Mouse (Mus musculus) kidney, postnatal 0 days (tissue): ENCODE data around the gene Atr. TPM values are rescaled to one million over a fixed set of nuclear protein-coding genes. Genes with fewer than 3 reads are reported as not detected.

Experiments
- ATAC-seq: fragments of 200-750 bp; cut with Nextera tagmentation; replicated peaks from 2 replicates; pipeline ENCODE4 v1.8.0; 2017; ENCODE audit warnings: low read depth, moderate number of reproducible peaks, moderate TSS enrichment, moderate library complexity; ENCODE audit not compliant: low FRiP score
- DNase-seq: peaks from one replicate; pipeline ENCODE4 v3.0.0-alpha.2; 2016; ENCODE audit warnings: low spot score
- H3K27ac ChIP-seq: fragments of 300-500 bp; sonication (generic); 2 replicates; pipeline ENCODE4 v1.5.1; 2014; ENCODE audit warnings: mild to moderate bottlenecking
- H3K27me3 ChIP-seq: fragments of 300-500 bp; sonication (generic); 2 replicates; pipeline ENCODE4 v1.6.1; 2014; ENCODE audit warnings: low read length, mixed read lengths; ENCODE audit not compliant: insufficient read depth
- H3K36me3 ChIP-seq: fragments of 300-500 bp; sonication (generic); 2 replicates; pipeline ENCODE4 v1.6.1; 2014; ENCODE audit warnings: low read length, mixed read lengths; ENCODE audit not compliant: insufficient read depth
- H3K4me1 ChIP-seq: fragments of 300-500 bp; sonication (generic); replicated peaks from 2 replicates; pipeline ENCODE4 v1.6.1; 2014; ENCODE audit warnings: antibody characterized with exemption, low read length, mixed read lengths; ENCODE audit not compliant: insufficient read depth
- H3K4me2 ChIP-seq: fragments of 300-500 bp; sonication (generic); 2 replicates; pipeline ENCODE4 v1.6.1; 2014; ENCODE audit warnings: mild to moderate bottlenecking, low read length, moderate library complexity, mixed read lengths
- H3K4me3 ChIP-seq: fragments of 300-500 bp; sonication (generic); replicated peaks from 2 replicates; pipeline ENCODE4 v1.5.1; 2014; ENCODE audit warnings: low read depth, low read length
- H3K9ac ChIP-seq: fragments of 300-500 bp; sonication (generic); 2 replicates; pipeline ENCODE4 v1.6.1; 2014; ENCODE audit warnings: low read depth, low read length
- H3K9me3 ChIP-seq: fragments of 300-500 bp; sonication (generic); replicated peaks from 2 replicates; pipeline ENCODE4 v1.6.1; 2016; ENCODE audit warnings: low read length, inconsistent platforms, mixed read lengths
- CTCF ChIP-seq: IDR thresholded peaks from 2 replicates; pipeline ENCODE4 v1.5.1; 2016; ENCODE audit warnings: antibody characterized with exemption, low read depth, mild to moderate bottlenecking, moderate library complexity
- WGBS: fragments of 180-500 bp; shearing (Covaris S2); extraction: QIAGEN DNeasy Blood & Tissue Kit; methylation state at CpG from one replicate; pipeline ENCODE4 v1.1.7; 2014; 5-methylcytosine and 5-hydroxymethylcytosine counted together
- polyA plus RNA-seq: library from polyadenylated mRNA; unstranded; fragments of >200 nt; fragmentation: Nextera tagmentation; extraction: Ambion mirVana; gene quantifications from 2 replicates; pipeline ENCODE4 v1.2.1, GENCODE M21; 2015

The Atr gene
- polyA plus RNA-seq, 1 experiment from 2014 or later: 8.8 TPM

- TF ChIP-seq CTCF: no peak
- Histone ChIP-seq H3K9me3 (no peaks in the 10 kb centered on the region), H3K27me3 (no peaks in the 10 kb centered on the region), H3K36me3 (no peaks in the 10 kb centered on the region), H3K27ac (no peak overlapping the region), H3K4me2 (no peak overlapping the region), H3K4me3 (no peak overlapping the region), H3K9ac (no peak overlapping the region), H3K4me1 (no peaks in the 10 kb centered on the region)
- WGBS: 80% methylated on average over 7 of the region's 7 CpGs
- DNase-seq (no peak), ATAC-seq (no peak)
Observed at GRCm38 (mm10) chr9:95822531-95822930, 34.9 kb upstream of the Atr start.

GRCm38 (mm10) chr9:95827565-95827964, 29.8 kb upstream of the Atr start:
- DNase-seq (no peak), ATAC-seq (no peak)
- no peak overlapping the region for H3K4me2 ChIP-seq
- H3K9me3 ChIP-seq: no peaks in the 10 kb centered on the region
- H3K9ac ChIP-seq: no peak overlapping the region
- TF ChIP-seq CTCF: no peak
- H3K36me3 ChIP-seq: no peaks in the 10 kb centered on the region
- H3K27me3 ChIP-seq: no peaks in the 10 kb centered on the region
- 91% methylated on average over 5 of the region's 5 CpGs for WGBS
- no peak overlapping the region for H3K4me3 ChIP-seq
- no peaks in the 10 kb centered on the region for H3K4me1 ChIP-seq
- no peak overlapping the region for H3K27ac ChIP-seq

GRCm38 (mm10) chr9:95832758-95833157, 24.6 kb upstream of the Atr start:
- DNase-seq (no peak), ATAC-seq (no peak)
- no peaks in the 10 kb centered on the region for H3K9me3 ChIP-seq
- H3K4me3 ChIP-seq: no peak overlapping the region
- no peak for TF ChIP-seq CTCF
- no peaks in the 10 kb centered on the region for H3K4me1 ChIP-seq
- WGBS: 90% methylated on average over 3 of the region's 3 CpGs
- no peaks in the 10 kb centered on the region for H3K36me3 ChIP-seq
- no peaks in the 10 kb centered on the region for H3K27me3 ChIP-seq
- no peak overlapping the region for H3K9ac ChIP-seq
- H3K27ac ChIP-seq: no peak overlapping the region
- H3K4me2 ChIP-seq: no peak overlapping the region

GRCm38 (mm10) chr9:95834799-95835198, 22.6 kb upstream of the Atr start:
- H3K4me1 ChIP-seq: no peaks in the 10 kb centered on the region
- no peak overlapping the region for H3K4me2 ChIP-seq
- ATAC-seq (no peak), DNase-seq (no peak)
- H3K36me3 ChIP-seq: no peaks in the 10 kb centered on the region
- H3K4me3 ChIP-seq: no peak overlapping the region
- no peak overlapping the region for H3K27ac ChIP-seq
- H3K9ac ChIP-seq: no peak overlapping the region
- H3K27me3 ChIP-seq: no peaks in the 10 kb centered on the region
- H3K9me3 ChIP-seq: no peaks in the 10 kb centered on the region
- no peak for TF ChIP-seq CTCF
- WGBS: 55% methylated on average over 3 of the region's 3 CpGs

GRCm38 (mm10) chr9:95835741-95836140, 21.7 kb upstream of the Atr start:
- no peak for DNase-seq
- no peak overlapping the region for H3K9ac ChIP-seq
- H3K36me3 ChIP-seq: no peaks in the 10 kb centered on the region
- no peak for TF ChIP-seq CTCF
- ATAC-seq: no peak
- H3K9me3 ChIP-seq: no peaks in the 10 kb centered on the region
- no peaks in the 10 kb centered on the region for H3K4me1 ChIP-seq
- H3K27me3 ChIP-seq: no peaks in the 10 kb centered on the region
- no peak overlapping the region for H3K4me2 ChIP-seq
- 88% methylated on average over 10 of the region's 10 CpGs for WGBS
- H3K4me3 ChIP-seq: no peak overlapping the region
- H3K27ac ChIP-seq: no peak overlapping the region

GRCm38 (mm10) chr9:95839424-95839823, 18.0 kb upstream of the Atr start:
- TF ChIP-seq CTCF: no peak
- Histone ChIP-seq H3K9me3 (no peaks in the 10 kb centered on the region), H3K4me1 (no peaks in the 10 kb centered on the region), H3K9ac (no peak overlapping the region), H3K36me3 (no peaks in the 10 kb centered on the region), H3K27me3 (no peaks in the 10 kb centered on the region), H3K4me3 (no peak overlapping the region), H3K27ac (no peak overlapping the region), H3K4me2 (no peak overlapping the region)
- no peak for DNase-seq
- ATAC-seq: no peak
- WGBS: 72% methylated on average over 3 of the region's 3 CpGs

- peak within 1 kb of the TSS; percentile 62; the same call in 1 of the 2 replicates for H3K9ac ChIP-seq
- H3K27me3 ChIP-seq: no peaks in the 10 kb centered on the region
- WGBS: under 1% methylated on average over 46 of the region's 46 CpGs
- no peaks in the 10 kb centered on the region for H3K9me3 ChIP-seq
- TF ChIP-seq CTCF: no peak
- DNase-seq: peak; percentile 81
- peak within 1 kb of the TSS; percentile 98 for H3K4me2 ChIP-seq
- peak; percentile 88 for ATAC-seq
- peak within 1 kb of the TSS; percentile 64 for H3K27ac ChIP-seq
- no peaks in the 10 kb centered on the region for H3K36me3 ChIP-seq
- H3K4me1 ChIP-seq: no peaks in the 10 kb centered on the region
- peak within 1 kb of the TSS; percentile 61 for H3K4me3 ChIP-seq
Observed at GRCm38 (mm10) chr9:95844825-95845460, 12.5 kb upstream of the Atr start, which contains the start of gene Pls1. Gene Pls1 (minus strand): TSS chr9:95845311.
